Mouse (Mus musculus) heart, adult 11 months (tissue): ENCODE data around the gene Serpinb1b.

Experiments used
- DNase-seq: peaks from one replicate; pipeline ENCODE4 v3.0.0; 2022

The Serpinb1b gene

DNA sequence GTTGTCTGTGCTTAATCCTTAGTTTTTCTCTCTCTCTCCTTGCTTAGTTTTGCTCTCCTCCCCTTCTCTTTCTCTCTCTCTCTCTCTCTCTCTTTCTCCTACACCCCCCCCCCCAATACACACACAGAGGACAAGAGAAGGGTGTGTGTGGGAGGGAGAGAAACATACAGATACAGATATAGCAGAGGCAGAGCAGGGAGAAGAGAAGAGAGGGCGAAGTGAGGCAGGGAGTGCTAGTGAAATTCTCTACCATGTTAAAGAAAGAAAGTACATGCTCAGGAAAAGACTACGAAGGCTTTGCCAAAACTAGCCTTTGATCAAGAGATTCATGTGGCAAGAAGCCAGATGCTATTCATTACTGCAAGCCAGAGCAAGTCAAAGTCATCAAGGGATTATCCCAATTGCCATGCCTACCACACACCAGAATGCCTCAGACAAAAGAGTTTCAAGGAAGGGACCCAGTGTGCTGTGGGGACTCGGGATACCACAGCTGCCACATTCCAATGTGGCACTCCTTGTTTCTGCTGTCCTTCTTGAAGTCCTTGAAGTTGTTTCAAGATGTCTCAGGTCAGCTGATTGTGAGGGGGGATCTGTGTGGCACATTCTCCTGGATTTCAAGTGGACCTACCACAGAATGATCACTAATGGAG, at the start of gene Serpinb1b:
TSS of gene Serpinb1b (plus strand) at position 520 of the 650 bp plus-strand sequence.
- peak; percentile 68 for DNase-seq

DNA sequence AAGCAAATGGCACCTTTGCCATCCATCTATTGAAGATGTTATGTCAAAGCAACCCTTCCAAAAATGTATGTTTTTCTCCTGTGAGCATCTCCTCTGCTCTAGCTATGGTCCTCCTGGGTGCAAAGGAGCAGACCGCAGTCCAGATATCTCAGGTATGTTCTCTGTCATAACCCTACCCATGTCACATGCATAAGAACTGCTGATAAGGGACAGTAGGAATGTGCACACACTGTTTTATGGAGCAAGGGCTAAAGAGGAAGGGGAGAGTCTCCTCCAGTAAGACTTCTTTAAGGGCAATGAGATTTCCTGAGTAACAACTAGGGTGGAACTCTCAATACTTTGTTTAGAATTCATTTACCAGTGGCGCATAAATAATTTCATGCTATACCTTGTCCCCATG, 48.9 kb upstream of the Serpinb1b start:
- DNase-seq, result peak; percentile 34

DNA sequence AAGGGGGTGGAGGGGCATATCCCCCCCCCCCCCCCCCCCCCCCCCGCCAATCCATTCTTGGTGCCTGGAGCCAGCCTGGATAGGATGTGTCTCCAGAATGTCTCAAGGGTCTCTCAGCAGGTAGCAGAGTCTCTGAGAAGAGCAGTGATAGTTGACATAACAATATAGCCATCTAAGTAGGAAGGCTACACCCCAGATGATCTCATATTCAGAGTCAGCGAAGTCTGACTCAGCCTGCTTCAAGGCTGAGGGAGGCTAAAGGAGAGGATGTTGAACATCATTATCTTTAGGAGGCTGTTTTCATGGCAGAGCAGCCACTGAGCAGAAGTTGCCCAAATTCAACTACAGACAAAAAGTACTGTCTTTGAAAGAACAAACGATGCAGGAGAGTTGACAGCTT, 48.1 kb upstream of the Serpinb1b start:
- peak; percentile 58 for DNase-seq

DNA sequence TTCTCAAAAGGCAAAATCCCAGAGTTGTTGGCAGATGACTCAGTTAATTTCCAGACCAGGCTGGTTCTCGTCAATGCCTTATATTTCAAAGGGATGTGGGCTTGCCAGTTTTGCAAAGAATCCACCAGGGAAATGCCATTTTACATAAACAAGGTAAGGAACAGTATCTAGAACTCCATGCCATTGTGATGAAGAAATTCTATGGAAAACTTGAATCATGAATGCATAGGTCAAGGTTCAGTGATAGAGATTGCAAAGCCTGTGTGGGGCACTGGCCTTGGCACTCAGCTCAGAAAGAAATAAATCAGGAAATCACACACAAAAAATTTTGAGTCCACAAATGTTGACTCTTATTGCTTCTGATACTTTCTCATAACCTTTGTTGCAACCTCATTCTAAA, 42.9 kb upstream of the Serpinb1b start:
- peak; percentile 31 for DNase-seq

DNA sequence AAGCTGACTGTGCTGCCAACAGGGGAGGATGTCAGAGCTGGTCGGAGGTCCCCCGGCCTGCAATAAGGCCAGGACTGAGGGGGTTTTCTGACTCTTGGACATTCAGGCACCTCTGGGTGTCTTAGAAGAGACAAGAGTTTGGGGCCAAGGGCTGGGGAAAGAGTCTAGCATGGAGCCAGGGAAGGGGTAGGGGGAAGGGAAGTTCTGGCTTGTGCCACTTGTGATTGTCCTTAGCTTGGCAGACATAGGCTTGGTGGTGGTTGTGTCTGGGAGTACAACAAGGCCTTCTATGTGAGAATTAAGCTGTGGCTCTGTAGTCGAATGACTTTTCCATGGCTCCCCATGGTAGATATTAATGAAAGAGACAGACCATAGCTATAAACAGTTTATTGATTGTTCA, 34.8 kb upstream of the Serpinb1b start:
- peak; percentile 66 for DNase-seq

DNA sequence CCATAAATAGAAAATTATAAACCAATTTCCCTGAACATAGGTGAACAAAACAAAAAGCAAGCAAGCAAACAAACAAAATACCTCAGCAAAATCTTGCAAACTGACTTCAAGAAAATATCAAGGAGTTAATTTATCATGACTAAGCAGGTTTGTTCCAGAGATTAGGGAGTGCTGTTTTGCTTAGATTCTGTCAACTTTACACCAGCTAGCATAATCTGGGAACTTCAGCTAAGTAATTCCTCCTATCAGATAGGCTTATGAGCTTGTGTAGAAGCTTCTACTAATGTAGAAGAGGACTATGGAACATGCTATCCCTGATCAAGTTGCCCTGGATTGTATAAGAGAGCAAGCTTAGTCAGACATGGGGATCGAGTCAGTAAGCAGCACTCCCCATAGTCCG, 31.1 kb upstream of the Serpinb1b start:
- peak; percentile 51 for DNase-seq

DNA sequence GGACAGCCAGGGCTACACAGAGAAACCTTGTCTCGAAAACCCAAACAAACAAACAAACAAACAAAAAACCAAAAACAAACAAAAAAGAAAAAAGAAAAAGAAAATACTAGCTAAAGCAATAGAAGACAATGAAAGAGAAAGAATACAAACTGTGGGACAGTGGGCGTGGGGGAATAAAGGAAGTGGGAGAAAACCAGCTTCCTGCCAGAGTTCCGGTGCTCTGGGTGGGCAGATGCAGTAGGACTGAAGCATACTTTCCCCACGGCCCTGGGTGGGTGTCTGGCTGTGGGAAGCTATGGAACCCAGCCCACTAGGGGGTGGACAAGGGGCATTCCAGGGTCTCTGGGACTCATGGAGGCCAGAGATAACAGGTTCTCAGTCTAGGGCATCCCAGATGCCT, 30.2 kb upstream of the Serpinb1b start:
- peak; percentile 58 for DNase-seq

DNA sequence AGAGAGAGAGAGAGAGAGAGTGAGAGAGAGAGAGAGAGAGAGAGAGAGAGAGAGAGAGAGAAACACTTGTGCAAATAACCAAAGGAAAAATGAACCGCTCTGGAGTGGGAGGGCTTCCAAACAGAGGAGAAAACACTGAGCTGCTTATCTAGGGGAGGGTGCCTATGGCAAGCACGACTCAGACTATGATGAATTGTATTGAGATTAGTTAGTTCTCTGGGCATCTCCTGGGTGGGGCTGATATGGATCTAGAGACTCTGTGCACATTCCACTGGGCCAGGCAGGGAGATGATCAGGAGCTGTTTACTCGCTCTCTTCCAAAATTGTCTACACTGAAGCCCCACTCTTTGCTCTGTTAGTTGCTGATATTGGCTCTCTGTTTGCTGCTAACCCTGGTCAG, 26.7 kb upstream of the Serpinb1b start:
- DNase-seq, result peak; percentile 58

DNA sequence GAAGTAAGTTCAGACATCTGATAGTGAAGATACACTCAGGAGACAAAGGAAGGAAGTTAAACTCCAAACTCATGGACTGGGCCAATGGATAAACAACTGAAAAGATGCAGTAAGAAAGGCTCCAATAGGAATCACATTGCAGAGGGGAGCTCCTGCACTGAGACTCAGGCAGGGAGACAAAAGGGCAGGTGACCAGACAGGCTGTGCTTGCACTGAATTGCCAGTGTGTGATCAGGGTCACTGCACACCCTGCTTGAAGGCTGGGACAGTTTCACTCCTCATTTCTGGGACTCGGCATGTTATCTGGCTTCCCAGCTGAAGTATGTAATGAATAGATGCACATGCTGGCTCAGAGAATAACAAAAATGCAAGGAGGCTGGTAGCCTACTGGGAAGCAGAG, 15.3 kb upstream of the Serpinb1b start:
- peak; percentile 36 for DNase-seq

DNA sequence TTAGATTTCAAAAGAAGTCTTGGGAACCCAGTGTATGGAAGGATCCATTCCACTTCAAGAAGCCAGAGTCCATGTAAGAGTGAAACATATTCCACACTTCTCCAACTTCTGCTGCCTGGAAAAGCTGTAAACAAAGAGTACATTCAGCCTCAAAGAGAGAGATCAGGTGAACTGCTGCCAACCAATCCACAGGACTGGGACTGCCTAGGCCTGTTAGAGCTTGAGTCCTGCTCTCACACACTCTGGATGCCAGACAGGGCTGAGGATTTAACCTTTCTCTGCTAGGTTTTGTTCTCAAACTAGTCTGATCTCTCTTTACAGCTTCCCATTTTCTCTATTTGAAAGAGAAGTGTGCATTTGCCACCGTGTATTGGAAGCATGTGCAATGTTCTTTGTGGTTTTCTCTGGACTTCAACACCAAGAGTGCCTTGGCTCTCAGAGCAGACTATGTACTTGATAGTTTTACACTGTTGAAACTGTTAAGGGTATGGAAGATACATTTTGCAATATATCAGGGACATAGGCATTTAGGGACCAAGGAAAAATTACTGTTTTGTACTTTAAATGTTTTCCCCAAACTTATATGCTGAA, 10.9 kb upstream of the Serpinb1b start:
- DNase-seq, result peak; percentile 23

DNA sequence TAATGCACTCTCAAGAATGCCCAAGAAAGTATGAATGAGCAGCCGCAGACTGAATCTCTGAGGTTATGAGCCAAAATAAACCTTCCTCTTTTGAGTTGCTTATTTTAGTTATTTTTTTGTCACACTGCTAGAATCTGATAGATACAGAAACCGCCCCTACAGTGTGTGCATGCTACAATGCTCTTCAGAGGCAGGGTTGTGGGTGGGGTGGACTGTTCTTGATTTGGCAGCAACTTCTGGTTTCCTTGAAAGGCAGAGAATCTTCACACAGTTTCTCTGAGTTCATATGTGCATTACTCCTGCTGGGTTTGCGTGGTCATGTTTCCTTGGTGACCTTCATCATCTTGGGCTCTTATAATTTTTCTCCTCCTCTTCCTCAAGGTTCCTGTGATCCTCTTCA, 10.2 kb upstream of the Serpinb1b start:
- peak; percentile 73 for DNase-seq

DNA sequence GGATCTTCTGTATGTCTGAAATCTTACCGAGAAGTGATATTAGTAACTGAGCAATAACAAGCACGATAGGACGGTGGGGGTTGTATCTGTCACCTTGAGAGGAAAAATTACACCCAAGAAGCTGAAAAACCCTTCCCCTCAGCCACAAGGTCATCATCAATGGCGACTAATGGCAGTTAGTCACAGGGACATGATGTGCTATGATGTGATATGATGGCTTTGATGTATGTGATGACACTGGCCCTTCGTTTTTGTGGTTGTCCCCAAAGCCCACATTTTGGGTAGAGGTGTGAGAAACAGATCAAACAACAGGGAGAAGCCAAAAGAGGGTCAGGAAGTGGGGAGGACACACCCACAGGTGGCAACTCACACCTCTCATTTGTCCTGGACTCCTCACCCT, 6.6 kb upstream of the Serpinb1b start:
- peak; percentile 63 for DNase-seq

DNA sequence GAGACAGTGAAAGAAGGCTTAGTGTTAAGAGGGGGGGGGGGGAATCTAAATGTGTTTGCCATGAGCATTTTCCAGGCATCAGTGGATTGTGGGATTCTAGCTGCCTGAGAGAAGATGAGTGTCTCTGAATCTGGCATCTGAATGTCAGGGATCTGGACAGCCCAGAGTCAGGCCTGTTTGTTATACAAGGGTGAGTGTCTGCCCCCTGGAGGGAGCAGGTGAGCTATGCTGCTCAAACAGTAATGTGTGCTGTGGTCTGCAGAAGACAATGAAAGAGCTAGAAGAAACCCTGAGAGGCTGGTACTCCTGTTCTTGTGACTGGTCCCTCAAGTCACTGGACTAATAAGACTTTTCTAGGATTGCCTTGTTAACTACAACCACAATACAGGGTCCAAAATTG, 4.3 kb upstream of the Serpinb1b start:
- peak; percentile 90 for DNase-seq

DNA sequence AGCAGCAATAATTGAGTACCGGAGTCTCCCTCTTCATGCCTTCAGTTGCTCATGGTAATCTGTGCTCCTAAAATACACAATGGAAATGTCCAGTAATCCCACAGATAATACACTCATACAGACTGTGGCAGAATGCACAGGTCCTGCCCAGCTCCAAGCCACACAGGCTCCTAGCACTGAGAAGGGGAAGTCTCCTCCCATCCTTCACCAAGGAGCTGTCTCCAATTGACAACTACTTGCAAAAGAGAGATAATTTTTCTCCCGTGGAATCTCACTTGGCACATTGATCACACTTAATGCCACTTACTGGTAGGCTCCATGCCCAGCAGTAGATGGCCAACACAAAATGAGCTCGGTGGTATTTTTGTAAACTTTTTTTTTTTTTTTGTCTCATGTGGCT, 2.1 kb upstream of the Serpinb1b start:
- peak; percentile 76 for DNase-seq

DNA sequence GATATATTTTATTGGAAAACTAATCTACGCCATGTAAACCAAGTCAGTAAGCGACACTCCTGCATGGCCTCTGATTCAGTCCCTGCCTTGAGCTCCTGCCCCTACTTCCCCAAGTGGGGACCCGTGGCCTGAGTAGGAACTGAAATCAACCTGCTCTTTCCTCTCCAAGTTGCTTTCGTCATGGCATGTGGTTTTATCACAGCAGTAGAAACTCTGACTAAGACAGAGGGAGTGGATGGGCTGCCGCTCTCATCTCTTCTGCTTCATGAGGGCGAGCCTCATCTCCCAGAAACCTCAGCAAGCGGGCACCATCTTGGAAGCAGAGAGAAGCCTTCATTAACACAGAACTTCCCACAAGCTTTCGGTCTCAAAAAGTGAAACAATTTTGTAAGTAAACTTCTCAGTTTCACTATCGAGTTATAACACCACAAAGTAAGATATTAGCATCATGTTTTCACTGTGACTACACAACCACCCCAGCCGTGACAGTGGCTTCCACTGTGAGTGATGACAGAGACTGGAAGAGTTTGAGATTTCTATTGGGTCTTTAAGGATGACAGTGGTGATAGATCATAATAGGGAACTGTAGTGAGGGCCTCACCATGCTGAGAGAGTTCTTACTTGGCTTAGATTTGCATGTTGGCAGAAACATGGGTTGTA, 1.2 kb upstream of the Serpinb1b start:
- DNase-seq, result peak; percentile 91

DNA sequence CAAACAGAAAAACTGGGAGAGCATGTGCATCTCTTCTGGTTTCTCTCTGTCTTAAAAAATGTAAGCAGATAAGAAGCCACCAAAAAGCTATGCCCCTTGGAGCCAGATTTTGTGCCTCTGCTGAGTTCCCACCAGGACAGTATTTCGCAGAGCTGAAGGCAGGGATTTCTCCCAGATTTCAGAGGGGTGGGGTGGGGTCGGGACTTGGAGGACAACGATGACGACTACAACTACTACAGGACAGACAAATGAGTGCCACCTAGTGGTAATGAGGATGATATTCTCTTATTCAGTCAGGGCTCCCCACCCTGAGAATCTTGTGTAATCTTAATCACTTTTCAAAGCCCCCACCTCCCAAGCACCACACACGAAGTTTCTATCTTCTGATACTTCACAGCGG, 1.0 kb downstream of the Serpinb1b start:
- peak; percentile 68 for DNase-seq

DNA sequence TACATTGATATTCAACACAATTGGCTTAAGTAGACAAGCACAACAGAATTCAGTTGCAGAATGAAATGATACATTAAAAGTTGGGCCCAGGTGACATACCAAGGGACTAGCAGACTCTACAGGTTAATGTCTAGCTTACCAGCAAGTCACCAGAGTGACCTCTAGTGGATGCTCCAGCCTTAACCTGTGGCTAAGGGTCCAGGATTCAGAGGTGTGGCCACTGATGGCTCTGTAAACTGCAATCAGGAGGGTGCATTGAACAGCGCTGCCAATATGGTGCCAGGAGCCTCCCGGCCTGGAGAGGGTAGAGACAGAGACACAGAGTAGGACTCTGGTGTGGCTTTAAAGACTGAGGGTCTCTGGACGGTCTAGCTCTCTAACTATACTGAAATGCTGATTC, 2.0 kb downstream of the Serpinb1b start:
- no peak for DNase-seq

DNA sequence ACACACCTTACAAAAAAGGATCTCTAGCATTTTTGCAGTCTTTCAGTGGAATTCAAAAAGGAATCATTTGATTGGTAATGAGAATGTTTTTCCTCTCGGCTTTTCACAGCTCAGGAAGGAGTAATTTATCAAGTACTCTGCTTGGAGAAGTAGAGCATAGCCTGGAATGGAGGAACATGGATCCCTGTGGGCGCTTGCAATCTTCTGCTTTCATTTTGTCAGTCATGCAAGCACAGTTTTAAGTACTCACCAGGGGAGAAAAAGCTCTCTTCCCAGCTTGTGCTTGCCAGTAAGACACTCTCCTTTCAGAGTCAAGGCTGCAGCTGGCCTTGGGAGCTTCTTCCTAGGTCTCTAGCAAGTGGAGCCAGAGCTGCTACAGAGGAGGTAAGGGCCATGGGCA, 5.5 kb downstream of the Serpinb1b start:
- no peak for DNase-seq

DNA sequence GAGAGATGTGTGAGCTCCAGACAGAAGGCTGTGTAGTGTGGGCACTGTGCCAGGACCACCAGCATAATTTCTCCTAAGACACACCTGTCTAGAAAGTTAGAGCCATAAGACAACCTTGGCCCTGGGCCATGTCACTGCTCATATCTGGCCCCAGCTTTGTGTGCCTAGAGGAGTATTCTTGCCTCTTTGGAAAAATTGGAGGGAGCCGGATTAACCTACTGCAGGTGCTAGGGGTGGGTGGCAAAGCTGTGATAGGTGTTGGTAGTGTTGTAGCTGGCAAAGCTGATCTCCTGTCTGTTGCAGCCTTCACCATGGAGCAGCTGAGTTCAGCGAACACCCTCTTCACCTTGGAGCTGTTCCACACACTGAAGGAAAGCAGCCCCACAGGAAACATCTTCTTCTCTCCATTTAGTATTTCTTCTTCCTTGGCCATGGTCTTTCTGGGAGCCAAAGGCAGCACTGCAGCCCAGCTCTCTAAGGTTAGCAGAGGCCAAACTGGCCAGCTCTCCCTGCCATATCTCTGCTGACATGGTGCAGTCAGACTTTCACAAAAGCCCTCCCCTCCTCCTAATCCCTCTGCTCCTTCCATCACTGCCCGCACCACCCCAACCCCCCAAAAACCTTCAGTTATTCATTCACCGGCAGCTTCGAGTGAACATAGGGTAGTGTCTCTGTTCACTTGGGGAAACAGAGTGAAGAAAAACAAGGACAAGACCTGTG, 6.8 kb downstream of the Serpinb1b start:
- no peak for DNase-seq

DNA sequence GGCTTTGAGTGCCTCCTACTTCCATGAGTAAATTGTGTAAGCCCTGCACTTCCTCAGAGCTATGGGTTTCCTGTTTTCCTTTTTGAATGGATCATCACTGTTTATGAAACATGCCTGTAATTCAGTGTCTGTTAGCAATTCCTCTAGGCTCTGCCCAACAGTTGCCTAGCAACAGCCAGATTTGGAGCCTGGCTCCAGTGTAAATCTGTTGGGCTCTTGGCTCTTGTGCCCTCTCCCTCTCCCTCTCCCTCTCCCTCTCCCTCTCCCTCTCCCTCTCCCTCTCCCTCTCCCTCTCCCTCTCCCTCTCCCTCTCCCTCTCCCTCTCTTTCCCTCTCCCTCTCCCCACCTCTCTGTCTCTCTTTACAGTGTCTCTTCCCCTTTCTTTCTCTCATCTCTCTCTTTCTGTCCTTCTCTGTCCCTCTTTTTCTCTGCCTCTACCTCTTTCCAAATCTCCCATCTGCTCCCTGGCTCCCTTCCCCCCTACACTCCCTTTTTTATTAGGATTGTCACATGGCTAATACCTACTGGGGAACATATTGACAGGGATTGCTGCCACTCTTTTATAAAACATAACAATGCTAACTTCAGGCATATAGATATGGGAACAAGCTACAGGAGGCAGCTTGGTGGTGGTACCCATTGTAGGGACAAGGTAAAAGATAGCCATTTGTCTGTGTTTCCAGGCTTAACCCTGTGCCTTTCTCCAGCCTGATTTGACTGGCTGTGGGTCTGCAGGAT, 7.5 kb downstream of the Serpinb1b start:
- peak; percentile 93 for DNase-seq

DNA sequence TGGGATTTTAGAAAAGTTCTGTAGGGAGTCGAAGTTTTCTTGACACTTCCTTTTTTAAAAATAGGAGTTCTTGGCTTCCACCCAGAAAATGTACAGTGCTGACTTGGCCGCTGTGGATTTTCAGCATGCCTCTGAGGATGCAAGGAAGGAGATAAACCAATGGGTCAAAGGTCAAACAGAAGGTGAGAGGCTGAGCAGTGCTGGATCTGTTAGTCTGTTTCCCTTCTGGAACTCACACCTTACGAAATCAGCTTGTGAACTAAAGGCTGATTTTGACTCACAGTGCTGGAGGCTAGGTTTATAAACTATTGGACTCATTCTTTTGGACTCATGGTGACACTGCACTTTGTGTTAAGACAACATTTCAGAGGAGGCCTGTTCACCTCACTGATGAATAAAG, 11.2 kb downstream of the Serpinb1b start:
- DNase-seq, result no peak

DNA sequence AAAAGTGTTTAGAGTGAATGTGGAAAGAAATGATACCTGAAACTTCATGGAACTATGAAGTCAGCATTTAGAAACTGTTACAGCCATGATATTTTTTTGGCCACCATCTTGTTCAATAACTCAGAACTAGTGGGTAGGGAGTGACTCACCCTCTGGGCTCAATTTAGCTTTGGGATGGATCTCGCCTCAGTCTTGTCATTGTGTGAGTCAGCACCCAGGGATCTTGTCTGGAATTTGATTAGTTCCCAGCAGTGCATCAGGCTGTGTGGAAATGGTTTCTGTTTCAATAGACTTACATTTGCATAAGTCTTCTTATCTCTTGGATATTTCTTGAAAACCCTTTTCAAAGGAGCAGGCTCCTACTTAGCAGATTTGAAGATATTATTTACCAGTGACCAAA, 12.2 kb downstream of the Serpinb1b start:
- no peak for DNase-seq

DNA sequence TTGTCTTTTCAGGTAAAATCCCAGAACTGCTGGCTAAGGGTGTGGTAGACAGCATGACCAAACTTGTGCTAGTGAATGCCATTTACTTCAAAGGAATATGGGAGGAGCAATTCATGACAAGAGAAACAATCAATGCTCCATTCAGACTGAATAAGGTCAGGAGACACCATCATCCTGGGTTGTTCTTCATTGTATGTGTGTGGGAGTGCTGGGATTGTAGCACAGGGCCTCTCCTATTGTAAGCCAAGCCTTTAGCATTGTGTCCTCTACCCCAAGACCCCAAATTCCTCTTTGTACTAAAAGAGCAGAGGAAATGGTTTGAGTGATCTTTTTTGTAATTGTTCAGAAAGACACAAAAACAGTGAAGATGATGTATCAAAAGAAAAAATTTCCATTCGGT, 12.9 kb downstream of the Serpinb1b start:
- no peak for DNase-seq
